Mouse (Mus musculus): ENCODE data around the gene Cptp.

GRCm38 (mm10) chr4:155853421-155853820, 15.8 kb downstream of the Cptp start:
- no peak for TF ChIP-seq CTCF (IDR thresholded peaks at IDR 0.05; ENCODE audit: low read depth)
- TF ChIP-seq EP300 (IDR thresholded peaks at IDR 0.05; ENCODE audit: low read depth): no peak

Measured in liver, postnatal 0 days (tissue).